Mouse (Mus musculus): ENCODE results near the gene App.

GRCm38 (mm10) chr16:85095923-85096322, 77.6 kb downstream of the App start:
- TF ChIP-seq CTCF (IDR thresholded peaks at IDR 0.05; ENCODE audit: borderline replicate concordance, control insufficient read depth, extremely low read depth, insufficient read depth, low read length, poor library complexity) (no peak), POLR2A (IDR thresholded peaks at IDR 0.05; ENCODE audit: control insufficient read depth, extremely low read depth, insufficient read depth, low read length, poor library complexity) (no peak)

Measured in thymus, adult 2 months (tissue).